Comparison of ENCODE assay signal across 18 mouse cellular contexts in the genomic region with DNA sequence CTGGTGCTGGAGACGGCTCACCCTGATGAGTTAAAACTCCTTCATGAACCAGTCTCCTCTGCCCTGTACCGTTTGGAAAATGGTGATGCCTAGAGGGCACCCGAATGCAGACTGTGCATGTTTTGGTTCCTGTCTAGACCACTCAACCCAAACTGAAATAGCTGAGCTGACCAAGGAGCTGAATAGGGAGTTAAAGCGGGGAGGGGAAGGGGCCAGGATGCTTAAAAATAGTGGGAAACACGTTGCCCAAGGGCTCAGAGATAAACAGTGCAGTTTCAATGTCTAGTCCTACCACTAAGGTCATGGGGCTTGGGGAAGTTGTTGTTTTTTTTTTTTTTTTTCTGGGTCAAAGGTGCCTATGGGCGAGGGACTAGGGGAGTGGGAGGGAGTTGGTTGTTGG.
DNase-seq lines count a peak whose midpoint lies in the region; ATAC-seq lines count a peak whose summit lies in the region.
"Had no signal": no experiment of that assay in that cellular context is flagged by ENCODE, and none has a peak within 500 bp of the region (broad histone marks: within the 10 kb centered on the region; RNA-seq: fewer than 3 reads in every experiment).

No protein-coding gene starts in this region.

- DNase-seq in frontal cortex, postnatal 36 days (ENCODE audit: low spot score in 2 of 2): no peak
- DNase-seq in layer of hippocampus, adult 9-11 months: peak; percentile 89
- no peak for DNase-seq in layer of hippocampus, postnatal 25 days (ENCODE audit: extremely low spot score in 1 of 2, low spot score in 1 of 2)
- DNase-seq in left cerebral cortex, postnatal 14 days (ENCODE audit: low spot score in 2 of 2): peak; percentile 17 to 62
- no peak for DNase-seq in left cerebral cortex, adult 18-20 months (ENCODE audit: low spot score in 2 of 2)
- DNase-seq in heart, postnatal 14 days: no peak
- DNase-seq: adrenal gland, adult 8-10 months; adrenal gland, postnatal 25 days; cerebellum, adult 18-20 months; cerebellum, adult 9-11 months; cerebellum, postnatal 25 days; forebrain, postnatal 0 days; gastrocnemius, postnatal 10 days; gastrocnemius, postnatal 36 days; heart, adult 2 months had no signal

- intact Hi-C loops in left cerebral cortex, postnatal 14 days (cut with DNase I): no loop called here
- intact Hi-C loops in heart, postnatal 14 days (cut with DNase I): no loop called here

- peak; percentile 31; the same call in 1 of the 2 replicates for ATAC-seq in frontal cortex, adult (ENCODE audit: low TSS enrichment)
- ATAC-seq: activated CD4-positive, CD25-positive, alpha-beta regulatory T cell, adult 4 months; forebrain, embryonic 14.5 days; forebrain, postnatal 0 days had no signal

Comparison
In these comparisons a context has a peak if more than half of its experiments do, and no peak if none do; other contexts are left out.
1. DNase-seq: peak in layer of hippocampus, adult 9-11 months (single experiment) and left cerebral cortex, postnatal 14 days (2 of 2); none in frontal cortex, postnatal 36 days (0 of 2), layer of hippocampus, postnatal 25 days (0 of 2), left cerebral cortex, adult 18-20 months (0 of 2) and heart, postnatal 14 days (0 of 2).